Mouse (Mus musculus) liver, postnatal 0 days (tissue): ENCODE measurements at regions not wholly inside any gene's neighbourhood (a gene's known extent, or its start where the extent isn't known, plus 50 kb on each side); places are given as distances from the start of the nearest gene placed in this dataset.

Source experiments
- CTCF ChIP-seq: sonication (generic); IDR thresholded peaks from 2 replicates; pipeline ENCODE4 v1.5.1; 2016; ENCODE audit warnings: antibody characterized with exemption, low read depth
- EP300 ChIP-seq: IDR thresholded peaks from 2 replicates; pipeline ENCODE4 v1.6.1; 2016; ENCODE audit warnings: antibody characterized with exemption, low read depth, mild to moderate bottlenecking

DNA sequence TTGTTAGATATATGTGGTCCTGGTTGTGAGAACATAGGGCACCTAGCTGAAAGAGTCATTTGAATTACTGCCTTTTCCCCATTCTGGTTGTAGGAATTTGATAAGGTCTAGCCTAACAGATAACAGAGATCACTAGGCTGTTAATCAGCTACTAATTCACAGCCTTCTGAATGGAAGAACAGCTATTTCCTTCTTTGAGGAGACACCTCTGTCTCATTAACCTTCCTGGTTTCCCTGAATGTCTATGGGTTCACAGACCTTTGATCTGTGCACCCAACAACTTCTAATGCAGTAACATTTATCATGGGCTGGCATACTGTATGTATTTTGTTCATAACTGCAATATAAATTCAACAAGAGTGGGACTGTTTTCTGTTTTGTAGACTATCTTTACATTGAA is 875.0 kb upstream of the Mms22l start:
- no peak for TF ChIP-seq CTCF
- no peak for TF ChIP-seq EP300
